Mouse (Mus musculus) liver, postnatal 0 days (tissue): ENCODE data around the gene Igsf9. TPM values are rescaled to one million over a fixed set of nuclear protein-coding genes. Genes with fewer than 3 reads are reported as not detected.

Source experiments
- ATAC-seq: fragments of 200-750 bp; cut with Nextera tagmentation; 2 replicates; pipeline ENCODE4 v1.8.0; 2017; ENCODE audit warnings: mild to moderate bottlenecking, moderate library complexity
- DNase-seq: peaks from one replicate; pipeline ENCODE4 v3.0.0-alpha.2; 2016
- H3K27ac ChIP-seq: fragments of 300-500 bp; sonication (generic); 2 replicates; pipeline ENCODE4 v1.5.1; 2014; ENCODE audit warnings: antibody characterized with exemption, moderate library complexity, mild to moderate bottlenecking, low read depth
- H3K27me3 ChIP-seq: fragments of 300-500 bp; sonication (generic); 2 replicates; pipeline ENCODE4 v1.6.1; 2014; ENCODE audit warnings: low read length, control low read depth, mixed read lengths; ENCODE audit not compliant: insufficient read depth
- H3K36me3 ChIP-seq: fragments of 300-500 bp; sonication (generic); replicated peaks from 2 replicates; pipeline ENCODE4 v1.6.1; 2014; ENCODE audit warnings: mild to moderate bottlenecking, control low read depth, low read length, moderate library complexity, mixed read lengths; ENCODE audit not compliant: insufficient read depth
- H3K4me1 ChIP-seq: fragments of 300-500 bp; sonication (generic); 2 replicates; pipeline ENCODE4 v1.6.1; 2014; ENCODE audit warnings: antibody characterized with exemption, mild to moderate bottlenecking, control low read depth; ENCODE audit not compliant: insufficient read depth
- H3K4me2 ChIP-seq: fragments of 300-500 bp; sonication (generic); 2 replicates; pipeline ENCODE4 v1.6.1; 2014; ENCODE audit warnings: low read depth, mild to moderate bottlenecking, low read length, moderate library complexity, mixed read lengths
- H3K4me3 ChIP-seq: fragments of 300-500 bp; sonication (generic); 2 replicates; pipeline ENCODE4 v1.5.1; 2014; ENCODE audit warnings: low read depth, low read length
- H3K9ac ChIP-seq: fragments of 300-500 bp; sonication (generic); replicated peaks from 2 replicates; pipeline ENCODE4 v1.6.1; 2014; ENCODE audit warnings: mild to moderate bottlenecking, moderate library complexity
- H3K9me3 ChIP-seq: fragments of 300-500 bp; sonication (generic); 2 replicates; pipeline ENCODE4 v1.6.1; 2016; ENCODE audit warnings: mild to moderate bottlenecking, control low read depth, low read length, mixed read lengths
- CTCF ChIP-seq: sonication (generic); IDR thresholded peaks from 2 replicates; pipeline ENCODE4 v1.5.1; 2016; ENCODE audit warnings: antibody characterized with exemption, low read depth
- EP300 ChIP-seq: IDR thresholded peaks from 2 replicates; pipeline ENCODE4 v1.6.1; 2016; ENCODE audit warnings: antibody characterized with exemption, low read depth, mild to moderate bottlenecking
- WGBS: fragments of 180-500 bp; shearing (Covaris S2); extraction: QIAGEN DNeasy Blood & Tissue Kit; methylation state at CpG from one replicate; pipeline ENCODE4 v1.1.7; 2014; ENCODE audit not compliant: insufficient replicate concordance; 5-methylcytosine and 5-hydroxymethylcytosine counted together
- polyA plus RNA-seq: library from polyadenylated mRNA; unstranded; fragments of >200 nt; fragmentation: Nextera tagmentation; extraction: Ambion mirVana; gene quantifications from 2 replicates; pipeline ENCODE4 v1.2.1, GENCODE M21; 2015

Gene Igsf9
- 0.32 and 0.73 TPM in 2 replicates for polyA plus RNA-seq

DNA sequence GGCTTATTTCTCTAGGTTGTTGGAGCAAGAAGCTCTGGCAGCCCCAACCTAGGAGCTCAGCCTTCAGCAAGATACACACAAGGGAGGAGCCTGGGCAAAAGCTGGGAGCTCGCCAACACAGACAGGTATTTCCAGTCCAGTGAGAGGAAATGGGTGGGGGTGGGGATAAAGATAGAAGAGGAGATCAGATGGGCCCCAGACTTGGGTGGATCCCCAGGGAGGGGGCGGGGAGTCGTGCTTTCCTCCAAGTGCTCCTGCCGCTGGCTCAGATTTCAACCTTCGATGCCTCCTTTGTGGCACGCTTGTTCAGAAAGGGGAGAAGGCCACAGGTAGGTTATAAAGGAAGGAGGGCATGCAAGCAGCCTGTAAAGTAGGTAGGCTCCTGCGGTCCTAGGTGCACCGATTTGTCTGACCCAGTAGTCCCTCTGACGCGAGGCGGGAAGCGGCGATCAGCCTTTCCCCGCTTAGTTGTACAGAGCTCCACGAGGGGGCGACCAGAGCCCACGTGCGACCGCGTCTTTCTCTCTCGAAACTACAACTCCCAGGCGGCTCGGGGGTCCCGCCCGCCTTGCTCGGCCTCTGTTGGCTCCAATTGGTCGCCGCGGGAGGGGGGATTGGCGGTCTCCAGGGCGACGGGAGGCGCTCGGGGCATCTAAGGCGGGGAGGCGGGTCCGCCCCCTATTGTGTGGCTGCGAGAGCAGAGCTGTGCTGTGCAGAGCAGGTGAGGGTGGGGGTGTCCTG lies at the start of gene Igsf9:
Gene Igsf9, plus strand, starts transcription at position 249 of the 741 bp plus-strand sequence.
- under 1% methylated on average over 38 of the region's 38 CpGs for WGBS
- Histone ChIP-seq H3K4me3 (peak within 1 kb of the TSS; percentile 40), H3K9me3 (no peaks in the 10 kb centered on the region), H3K4me2 (peak within 1 kb of the TSS; percentile 64), H3K27me3 (no peaks in the 10 kb centered on the region), H3K4me1 (peaks cover 16% of the 10 kb centered on the region), H3K36me3 (no peaks in the 10 kb centered on the region), H3K9ac (0 out of 2 replicates have a peak within 1 kb of the TSS, but pooled peaks have one; percentile 1), H3K27ac (no peak within 1 kb of the TSS)
- peak; percentile 84 for ATAC-seq
- no peak for TF ChIP-seq EP300
- peak; percentile 64 for TF ChIP-seq CTCF
- peak; percentile 85 for DNase-seq

DNA sequence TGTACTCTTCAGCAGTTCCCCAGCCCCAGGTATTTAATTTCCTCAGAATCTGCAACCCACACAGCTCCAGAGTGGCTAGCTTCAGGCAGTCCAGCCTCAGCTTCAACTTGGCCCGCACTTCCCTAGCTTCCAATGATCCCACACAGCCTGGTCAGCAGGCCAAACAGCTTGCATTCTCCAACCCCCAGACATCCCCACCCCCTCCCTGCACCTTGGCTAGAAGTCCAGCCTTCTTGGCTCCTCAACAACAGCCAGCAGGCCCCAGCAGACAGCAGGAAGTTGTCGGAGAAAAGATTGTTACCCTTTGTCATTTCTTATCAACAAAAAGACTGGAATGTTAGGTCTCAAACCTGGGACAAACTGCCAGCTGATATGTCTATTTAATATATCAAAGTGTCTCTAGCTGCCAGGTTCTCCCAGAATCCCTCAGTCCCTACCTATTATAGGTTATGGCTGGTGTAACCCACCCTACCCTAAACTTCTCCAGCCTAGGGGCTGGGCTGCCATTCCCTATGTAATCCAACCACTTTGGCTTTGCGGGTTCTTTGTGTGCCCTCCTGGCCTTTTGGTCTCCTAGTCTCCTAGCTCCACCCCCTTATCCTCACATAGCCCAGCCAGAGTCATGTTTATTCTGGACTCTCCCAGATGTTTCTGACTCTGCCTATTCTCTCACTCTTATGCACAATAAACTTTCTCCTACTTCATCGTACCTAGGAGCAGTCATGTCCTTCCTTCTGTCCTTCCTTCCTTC lies 49.6 kb upstream of the Igsf9 start:
- Histone ChIP-seq H3K4me3 (no peak overlapping the region), H3K36me3 (no peaks in the 10 kb centered on the region), H3K4me1 (peaks cover 6% of the 10 kb centered on the region; the same call in 1 of the 2 replicates), H3K9ac (no peak overlapping the region), H3K4me2 (no peak overlapping the region), H3K27me3 (no peaks in the 10 kb centered on the region), H3K9me3 (no peaks in the 10 kb centered on the region), H3K27ac (no peak overlapping the region)
- WGBS, result 35% methylated on average over 4 of the region's 4 CpGs
- ATAC-seq, result no peak; the same call in 1 of the 2 replicates
- TF ChIP-seq EP300 (no peak), CTCF (no peak)
- no peak for DNase-seq

DNA sequence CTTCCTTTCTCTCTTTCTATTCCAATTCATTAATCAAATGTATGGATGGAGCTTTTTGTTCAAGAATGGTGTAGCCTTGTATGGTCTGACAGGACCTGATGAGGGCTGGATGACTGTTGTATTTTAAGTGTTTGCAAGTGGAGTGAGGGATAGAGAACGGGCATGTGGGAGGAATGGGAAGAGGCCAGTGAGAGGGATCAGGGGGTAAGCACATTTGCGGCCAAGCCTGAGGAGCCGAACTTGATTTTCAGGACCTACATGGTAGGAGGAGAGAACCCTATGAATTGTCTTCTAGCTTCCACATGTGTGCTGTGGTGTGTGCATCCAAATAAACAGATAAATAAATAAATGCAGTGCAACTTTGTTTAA lies 49.0 kb upstream of the Igsf9 start:
- Histone ChIP-seq H3K4me3 (no peak overlapping the region), H3K9ac (no peak overlapping the region), H3K4me2 (no peak overlapping the region), H3K36me3 (no peaks in the 10 kb centered on the region), H3K27me3 (no peaks in the 10 kb centered on the region), H3K9me3 (no peaks in the 10 kb centered on the region), H3K27ac (no peak overlapping the region), H3K4me1 (peaks cover 6% of the 10 kb centered on the region; the same call in 1 of the 2 replicates)
- 68% methylated on average over 3 of the region's 3 CpGs for WGBS
- ATAC-seq (no peak), DNase-seq (no peak)
- TF ChIP-seq CTCF (no peak), EP300 (no peak)

DNA sequence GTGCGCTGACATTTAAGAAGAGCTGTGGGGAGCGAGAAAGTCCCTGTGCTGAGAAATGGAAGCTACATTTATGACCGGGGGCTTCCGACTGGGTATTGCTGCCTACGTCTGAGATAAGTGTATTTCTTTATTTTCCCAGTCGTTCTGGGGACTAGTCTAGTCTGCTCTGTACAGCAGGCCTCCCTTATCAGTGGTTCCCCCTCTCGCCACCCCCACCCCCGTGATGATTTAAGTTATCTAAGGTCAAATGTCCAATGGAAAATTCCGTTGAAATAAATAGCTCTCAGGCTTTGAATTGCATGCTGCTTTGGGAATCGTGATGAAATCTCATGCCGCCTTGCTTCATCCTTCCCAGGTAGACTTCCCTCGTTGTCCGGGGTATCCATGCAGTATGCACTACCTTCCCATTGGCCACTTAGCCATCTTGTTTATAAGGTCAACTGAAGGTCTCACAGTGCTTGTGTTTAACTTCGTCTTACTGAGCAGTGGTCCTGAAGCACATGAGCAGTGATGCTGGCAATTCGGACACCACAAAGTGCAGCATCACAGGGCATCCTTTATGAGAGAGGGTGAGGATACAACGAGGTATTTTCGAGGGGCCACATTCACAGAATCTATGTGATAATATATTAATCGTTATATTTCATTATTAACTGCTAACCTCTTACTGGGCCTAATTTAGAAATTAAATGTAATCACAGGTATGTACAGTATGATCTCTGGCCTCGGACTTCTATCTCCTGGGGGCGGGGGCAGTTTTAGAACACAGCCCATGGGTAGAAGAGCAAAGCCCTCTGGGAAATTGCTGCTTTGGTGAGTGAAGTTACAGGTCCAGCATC lies 48.4 kb upstream of the Igsf9 start:
- Histone ChIP-seq H3K4me3 (no peak overlapping the region), H3K4me2 (no peak overlapping the region), H3K27me3 (no peaks in the 10 kb centered on the region), H3K9me3 (no peaks in the 10 kb centered on the region), H3K27ac (no peak overlapping the region), H3K4me1 (peaks cover 6% of the 10 kb centered on the region; the same call in 1 of the 2 replicates), H3K9ac (no peak overlapping the region), H3K36me3 (no peaks in the 10 kb centered on the region)
- no peak for ATAC-seq
- DNase-seq, result no peak
- TF ChIP-seq CTCF (no peak), EP300 (no peak)
- 58% methylated on average over 20 of the region's 20 CpGs for WGBS

DNA sequence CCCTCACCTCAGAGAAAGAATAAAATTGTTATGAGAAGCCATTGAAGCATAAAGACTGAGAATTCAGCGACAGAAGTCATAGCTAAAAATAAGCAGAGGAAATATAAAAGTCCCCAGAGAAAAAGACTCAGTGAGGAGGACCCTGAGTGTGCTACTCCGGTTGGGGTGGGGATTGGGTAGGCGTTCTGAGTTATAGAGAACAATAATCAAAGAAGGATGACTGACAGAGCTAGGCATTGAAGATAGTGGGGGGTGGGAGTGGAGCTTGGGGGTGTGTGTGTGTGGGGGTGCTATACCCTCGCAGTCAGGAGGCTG lies 47.8 kb upstream of the Igsf9 start:
- Histone ChIP-seq H3K27ac (no peak overlapping the region), H3K27me3 (no peaks in the 10 kb centered on the region), H3K36me3 (no peaks in the 10 kb centered on the region), H3K9ac (no peak overlapping the region), H3K9me3 (no peaks in the 10 kb centered on the region), H3K4me3 (no peak overlapping the region), H3K4me1 (peaks cover 6% of the 10 kb centered on the region; the same call in 1 of the 2 replicates), H3K4me2 (no peak overlapping the region)
- 68% methylated on average over 4 of the region's 4 CpGs for WGBS
- no peak for TF ChIP-seq CTCF
- TF ChIP-seq EP300, result no peak
- ATAC-seq (no peak), DNase-seq (no peak)

DNA sequence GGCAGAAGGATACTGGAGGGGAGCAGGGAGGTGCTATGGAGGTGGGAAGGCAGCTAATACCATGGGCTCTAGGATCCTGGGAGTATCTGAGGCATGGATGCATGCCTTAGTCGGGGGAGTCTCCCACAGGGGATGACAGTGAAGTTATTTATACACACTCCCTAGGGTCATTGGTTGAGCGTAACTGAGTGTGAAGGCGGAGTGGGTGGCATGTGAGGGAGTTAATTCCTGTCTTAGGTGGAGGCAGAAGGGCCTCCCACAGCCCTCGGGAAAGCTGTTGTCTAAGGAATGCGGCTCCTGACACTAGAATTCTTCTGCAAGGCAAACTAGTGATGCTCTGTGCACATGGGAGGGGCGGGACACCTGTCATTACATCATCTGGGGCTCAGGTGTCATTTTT lies 44.8 kb upstream of the Igsf9 start:
- Histone ChIP-seq H3K9ac (no peak overlapping the region), H3K4me3 (no peak overlapping the region), H3K27me3 (no peaks in the 10 kb centered on the region), H3K4me2 (no peak overlapping the region), H3K27ac (no peak overlapping the region), H3K9me3 (no peaks in the 10 kb centered on the region), H3K36me3 (no peaks in the 10 kb centered on the region), H3K4me1 (peaks cover 5% of the 10 kb centered on the region; the same call in 1 of the 2 replicates)
- ATAC-seq, result no peak
- TF ChIP-seq CTCF, result no peak
- TF ChIP-seq EP300, result no peak
- 50% methylated on average over 6 of the region's 6 CpGs for WGBS
- no peak for DNase-seq
